8 mouse cellular contexts compared by ENCODE assay signal in genomic region chr9:7871316-7872043, GRCm38 (mm10). TPM values are rescaled to one million over a fixed set of nuclear protein-coding genes. Genes with fewer than 3 reads are reported as not detected.
DNase-seq lines count a peak whose midpoint lies in the region; ATAC-seq lines count a peak whose summit lies in the region.

No protein-coding gene starts in this region.

- no peak overlapping the region for H3K4me3 ChIP-seq in lung, embryonic 15.5 days
- H3K4me3 ChIP-seq in hindbrain, embryonic 12.5 days: no peak overlapping the region

- H3K4me2 ChIP-seq in lung, embryonic 15.5 days: peak overlapping the region; percentile 90
- no peak overlapping the region for H3K4me2 ChIP-seq in hindbrain, embryonic 12.5 days (replicated peaks)

- intact Hi-C loops in heart, postnatal 14 days (cut with DNase I): loop anchor here (5.0 kb wide), 1 partner anchor 34 kb away; the partner anchor contains the start of gene Birc2

- H3K36me3 ChIP-seq in lung, embryonic 15.5 days: no peaks in the 10 kb centered on the region
- no peaks in the 10 kb centered on the region for H3K36me3 ChIP-seq in hindbrain, embryonic 12.5 days

- DNase-seq in heart, adult 11 months: peak; percentile 88
- DNase-seq in heart, postnatal 14 days: no peak
- DNase-seq in CD4-positive helper T cell, adult 2 months (ENCODE audit: low read depth, low spot score): peak; percentile 84
- peak; percentile 54 for DNase-seq in gonadal fat pad, adult 2 months (ENCODE audit: low read depth)
- no peak for DNase-seq in cerebellum, postnatal 25 days

- peak; percentile 4; the same call in 1 of the 2 replicates for ATAC-seq in lung, embryonic 15.5 days (ENCODE audit: borderline replicate concordance, extremely low read depth, low FRiP score, low TSS enrichment)
- ATAC-seq in cerebellum, adult (ENCODE audit: insufficient number of reproducible peaks, low FRiP score, low TSS enrichment): no peak
- no peak for ATAC-seq in hindbrain, embryonic 12.5 days (ENCODE audit: low FRiP score)

- WGBS in lung, embryonic 15.5 days: 46% methylated on average over 4 of the region's 4 CpGs
- WGBS in hindbrain, embryonic 12.5 days: 61% methylated on average over 4 of the region's 4 CpGs

- H3K9ac ChIP-seq in lung, embryonic 15.5 days: no peak overlapping the region
- H3K9ac ChIP-seq in hindbrain, embryonic 12.5 days: no peak overlapping the region

- 0 out of 2 replicates have a peak, but pooled peaks cover 9% of the 10 kb centered on the region for H3K4me1 ChIP-seq in lung, embryonic 15.5 days
- H3K4me1 ChIP-seq in hindbrain, embryonic 12.5 days: peaks cover 8% of the 10 kb centered on the region; the same call in 1 of the 2 replicates

- no peaks in the 10 kb centered on the region for H3K27me3 ChIP-seq in lung, embryonic 15.5 days
- no peaks in the 10 kb centered on the region for H3K27me3 ChIP-seq in hindbrain, embryonic 12.5 days

- no peaks in the 10 kb centered on the region for H3K9me3 ChIP-seq in lung, embryonic 15.5 days
- no peaks in the 10 kb centered on the region for H3K9me3 ChIP-seq in hindbrain, embryonic 12.5 days (replicated peaks)

- peak overlapping the region; percentile 86 for H3K27ac ChIP-seq in lung, embryonic 15.5 days
- no peak overlapping the region for H3K27ac ChIP-seq in hindbrain, embryonic 12.5 days

RNA-seq across cellular contexts. Expression of gene Birc3, which starts 1.5 kb away (rescaled TPM):
- total RNA-seq in heart, postnatal 14 days (2021): 10 to 100 TPM in 1 of 2 experiments, 1 to 10 TPM in 1; 8.9 to 10.3 TPM
- polyA plus RNA-seq in gonadal fat pad, adult 2 months (2012; rRNA removed): 19.0 and 20.5 TPM in 2 replicates
- polyA plus RNA-seq in lung, embryonic 15.5 days (2015; fragmentation: Nextera tagmentation; extraction: Ambion mirVana): 6.7 and 9.4 TPM in 2 replicates
- polyA plus RNA-seq in hindbrain, embryonic 12.5 days (2016; fragmentation: Nextera tagmentation; extraction: Ambion mirVana): 4.7 and 5.3 TPM in 2 replicates

RNA-seq across cellular contexts. Expression of gene Birc2, which starts 34.6 kb away (rescaled TPM):
- total RNA-seq in heart, postnatal 14 days (2021): 10 to 100 TPM; 26.8 to 28.8 TPM
- polyA plus RNA-seq in gonadal fat pad, adult 2 months (2012; rRNA removed): 21.0 and 23.5 TPM in 2 replicates
- polyA plus RNA-seq in lung, embryonic 15.5 days (2015; fragmentation: Nextera tagmentation; extraction: Ambion mirVana): 33.2 and 34.3 TPM in 2 replicates
- polyA plus RNA-seq in hindbrain, embryonic 12.5 days (2016; fragmentation: Nextera tagmentation; extraction: Ambion mirVana): 45.5 and 47.2 TPM in 2 replicates

Comparison
In these comparisons a context has a peak if more than half of its experiments do, and no peak if none do; other contexts are left out.
1. DNase-seq: peak in heart, adult 11 months (single experiment), CD4-positive helper T cell, adult 2 months (single experiment) and gonadal fat pad, adult 2 months (single experiment); none in heart, postnatal 14 days (0 of 2) and cerebellum, postnatal 25 days (0 of 2).